Mouse (Mus musculus) gastrocnemius, postnatal 4 days (tissue): ENCODE measurements around the gene Ehd3. TPM values are rescaled to one million over a fixed set of nuclear protein-coding genes. Genes with fewer than 3 reads are reported as not detected.

ENCODE experiments used
- DNase-seq, 2 experiments: peaks; one replicate each; pipeline ENCODE4 v3.0.0; 2021 to 2022; ENCODE audit warnings: low spot score in 2 of 2, mixed read lengths in 2 of 2
- total RNA-seq, 2 experiments: library from RNA; stranded (reverse); gene quantifications; 2 replicates each; pipeline ENCODE4 v1.2.3; 2021

The Ehd3 gene
- total RNA-seq, 2 experiments from 2014 or later = 7.0 to 7.6 TPM

GRCm38 (mm10) chr17:73879262-73879916 lies 75.5 kb downstream of the Ehd3 start:
- no peak for DNase-seq

- DNase-seq = no peak
Observed at GRCm38 (mm10) chr17:73880286-73880685, 76.4 kb downstream of the Ehd3 start.

- no peak for DNase-seq
Observed at GRCm38 (mm10) chr17:73881295-73881694, 77.4 kb downstream of the Ehd3 start.

Other genes with a start within 250 kb of the Ehd3 start
- under 1 TPM; 0.31 to 0.39 TPM for gene Galnt14, start 93.7 kb upstream of the Ehd3 start, total RNA-seq
- gene Xdh, start 146.1 kb downstream of the Ehd3 start, total RNA-seq = 1 to 10 TPM; 5.6 to 7.6 TPM
- gene Srd5a2, start 243.8 kb downstream of the Ehd3 start, total RNA-seq = not detected